ENCODE assay signal across 26 mouse cellular contexts in genomic region chr5:50031288-50031687, GRCm38 (mm10). TPM values are rescaled to one million over a fixed set of nuclear protein-coding genes. Genes with fewer than 3 reads are reported as not detected.
A peak's percentile ranks its signal among the peaks of the same experiment; 100 is the strongest.
DNase-seq lines count a peak whose midpoint lies in the region; ATAC-seq and TF ChIP-seq lines count a peak whose summit lies in the region.
"Had no signal": no experiment of that assay in that cellular context is flagged by ENCODE, and none has a peak within 500 bp of the region (broad histone marks: within the 10 kb centered on the region; RNA-seq: fewer than 3 reads in every experiment).

No protein-coding gene starts in this region.

- H3K9ac ChIP-seq in intestine, embryonic 14.5 days (ENCODE audit: low read length): no peak overlapping the region
- no peak overlapping the region for H3K9ac ChIP-seq in intestine, embryonic 15.5 days
- no peak overlapping the region for H3K9ac ChIP-seq in kidney, postnatal 0 days (ENCODE audit: low read depth, low read length)
- H3K9ac ChIP-seq in intestine, embryonic 16.5 days (ENCODE audit: low read depth, low read length): no peak overlapping the region
- H3K9ac ChIP-seq: embryonic facial prominence, embryonic 13.5 days; hindbrain, embryonic 12.5 days; limb, embryonic 12.5 days; liver, embryonic 13.5 days; midbrain, embryonic 13.5 days; neural tube, embryonic 13.5 days had no signal

- H3K4me2 ChIP-seq in intestine, embryonic 14.5 days (ENCODE audit: low read length): no peak overlapping the region
- no peak overlapping the region for H3K4me2 ChIP-seq in intestine, embryonic 15.5 days (replicated peaks)
- no peak overlapping the region for H3K4me2 ChIP-seq in kidney, postnatal 0 days (ENCODE audit: low read length)
- H3K4me2 ChIP-seq in intestine, embryonic 16.5 days (ENCODE audit: low read depth, low read length): no peak overlapping the region
- H3K4me2 ChIP-seq: embryonic facial prominence, embryonic 13.5 days; hindbrain, embryonic 12.5 days; limb, embryonic 12.5 days; liver, embryonic 13.5 days; midbrain, embryonic 13.5 days; neural tube, embryonic 13.5 days had no signal

- no peak overlapping the region for H3K4me3 ChIP-seq in intestine, embryonic 14.5 days (ENCODE audit: low read depth, low read length)
- no peak overlapping the region for H3K4me3 ChIP-seq in intestine, embryonic 15.5 days (replicated peaks)
- H3K4me3 ChIP-seq in kidney, postnatal 0 days (replicated peaks; ENCODE audit: low read depth, low read length): no peak overlapping the region
- H3K4me3 ChIP-seq in intestine, embryonic 16.5 days (ENCODE audit: low read length): no peak overlapping the region
- H3K4me3 ChIP-seq in small intestine, adult 2 months (ENCODE audit: low read depth, low read length): no peak overlapping the region
- H3K4me3 ChIP-seq: embryonic facial prominence, embryonic 13.5 days; forebrain, embryonic 10.5 days; heart, embryonic 10.5 days; hindbrain, embryonic 12.5 days; limb, embryonic 12.5 days; liver, embryonic 13.5 days; midbrain, embryonic 13.5 days; neural tube, embryonic 13.5 days had no signal

- no peak for ATAC-seq in intestine, embryonic 14.5 days (replicated peaks; ENCODE audit: low FRiP score, low TSS enrichment, low read depth)
- no peak for ATAC-seq in intestine, embryonic 15.5 days
- ATAC-seq in kidney, postnatal 0 days (replicated peaks; ENCODE audit: low FRiP score, low read depth): no peak
- peak; percentile 31; the same call in 1 of the 2 replicates for ATAC-seq in intestine, embryonic 16.5 days
- ATAC-seq: forebrain, embryonic 16.5 days; lung, postnatal 0 days had no signal

- no peaks in the 10 kb centered on the region for H3K36me3 ChIP-seq in intestine, embryonic 14.5 days (ENCODE audit: control insufficient read depth, insufficient read depth, low read length)
- H3K36me3 ChIP-seq in intestine, embryonic 15.5 days: no peaks in the 10 kb centered on the region
- H3K36me3 ChIP-seq in kidney, postnatal 0 days (ENCODE audit: insufficient read depth, low read length): no peaks in the 10 kb centered on the region
- no peaks in the 10 kb centered on the region for H3K36me3 ChIP-seq in intestine, embryonic 16.5 days (ENCODE audit: control insufficient read depth, insufficient read depth, low read length)
- H3K36me3 ChIP-seq in small intestine, adult 2 months (ENCODE audit: control insufficient read depth, insufficient read depth, low read length): no peaks in the 10 kb centered on the region
- H3K36me3 ChIP-seq: embryonic facial prominence, embryonic 13.5 days; heart, embryonic 10.5 days; hindbrain, embryonic 12.5 days; limb, embryonic 12.5 days; liver, embryonic 13.5 days; midbrain, embryonic 13.5 days; neural tube, embryonic 13.5 days had no signal

- H3K4me1 ChIP-seq in intestine, embryonic 14.5 days (replicated peaks; ENCODE audit: control insufficient read depth, insufficient read depth, low read length): peaks cover 30% of the 10 kb centered on the region
- H3K4me1 ChIP-seq in intestine, embryonic 15.5 days (replicated peaks): peaks cover 36% of the 10 kb centered on the region
- H3K4me1 ChIP-seq in kidney, postnatal 0 days (replicated peaks; ENCODE audit: insufficient read depth, low read length): peaks cover 45% of the 10 kb centered on the region
- H3K4me1 ChIP-seq in intestine, embryonic 16.5 days (ENCODE audit: control insufficient read depth, insufficient read depth, low read length): peaks cover 36% of the 10 kb centered on the region
- H3K4me1 ChIP-seq in small intestine, adult 2 months (ENCODE audit: control insufficient read depth, insufficient read depth, insufficient read length, low read length): peaks cover 11% of the 10 kb centered on the region; the same call in 1 of the 2 replicates

- no peaks in the 10 kb centered on the region for H3K27me3 ChIP-seq in intestine, embryonic 14.5 days (replicated peaks; ENCODE audit: control insufficient read depth, insufficient read depth, low read length)
- no peaks in the 10 kb centered on the region for H3K27me3 ChIP-seq in intestine, embryonic 15.5 days (replicated peaks)
- H3K27me3 ChIP-seq in kidney, postnatal 0 days (ENCODE audit: insufficient read depth, low read length): no peaks in the 10 kb centered on the region
- H3K27me3 ChIP-seq in intestine, embryonic 16.5 days (replicated peaks; ENCODE audit: control insufficient read depth, insufficient read depth, low read length): no peaks in the 10 kb centered on the region
- H3K27me3 ChIP-seq in small intestine, adult 2 months (ENCODE audit: control insufficient read depth, insufficient read depth, low read length): no peaks in the 10 kb centered on the region
- H3K27me3 ChIP-seq: embryonic facial prominence, embryonic 13.5 days; hindbrain, embryonic 12.5 days; limb, embryonic 12.5 days; liver, embryonic 13.5 days; midbrain, embryonic 13.5 days; neural tube, embryonic 13.5 days had no signal

- no peak for TF ChIP-seq CTCF in kidney, postnatal 0 days (IDR thresholded peaks at IDR 0.05; ENCODE audit: low read depth)
- no peak for TF ChIP-seq CTCF in small intestine, adult 2 months (IDR thresholded peaks at IDR 0.05; ENCODE audit: extremely low read depth, insufficient read length, insufficient replicate concordance, low read depth, low read length)

- 92% methylated on average over 6 of the region's 6 CpGs for WGBS in intestine, embryonic 14.5 days
- WGBS in intestine, embryonic 15.5 days: 88% methylated on average over 6 of the region's 6 CpGs
- WGBS in kidney, postnatal 0 days: 66% methylated on average over 6 of the region's 6 CpGs
- WGBS in intestine, embryonic 16.5 days: 85% methylated on average over 6 of the region's 6 CpGs
- 38% methylated on average over 6 of the region's 6 CpGs for WGBS in small intestine, adult 2 months

- TF ChIP-seq POLR2A in small intestine, adult 2 months (IDR thresholded peaks at IDR 0.05; ENCODE audit: low read depth, low read length): no peak

- peak; percentile 10 for DNase-seq in intestine, embryonic 14.5 days (ENCODE audit: low spot score)
- no peak for DNase-seq in kidney, postnatal 0 days (ENCODE audit: low spot score)
- no peak for DNase-seq in kidney, adult 11 months
- no peak for DNase-seq in lung, postnatal 14 days
- DNase-seq: adrenal gland, postnatal 14 days; cerebellum, adult 11 months; cerebellum, postnatal 10 days; gastrocnemius, postnatal 10 days; heart, postnatal 36 days; liver, embryonic 13.5 days; lung, adult 18-20 months; right cerebral cortex, postnatal 4 days; thymus, postnatal 4 days had no signal

- H3K9me3 ChIP-seq in intestine, embryonic 14.5 days (ENCODE audit: control insufficient read depth, low read length): no peaks in the 10 kb centered on the region
- H3K9me3 ChIP-seq in intestine, embryonic 15.5 days: no peaks in the 10 kb centered on the region
- H3K9me3 ChIP-seq in kidney, postnatal 0 days (replicated peaks; ENCODE audit: low read length): no peaks in the 10 kb centered on the region
- no peaks in the 10 kb centered on the region for H3K9me3 ChIP-seq in intestine, embryonic 16.5 days (ENCODE audit: control insufficient read depth, low read length)
- H3K9me3 ChIP-seq: embryonic facial prominence, embryonic 13.5 days; forebrain, embryonic 10.5 days; heart, embryonic 10.5 days; hindbrain, embryonic 12.5 days; limb, embryonic 12.5 days; liver, embryonic 13.5 days; midbrain, embryonic 13.5 days; neural tube, embryonic 13.5 days had no signal

- no peak overlapping the region for H3K27ac ChIP-seq in intestine, embryonic 14.5 days (ENCODE audit: low read depth)
- H3K27ac ChIP-seq in intestine, embryonic 15.5 days: no peak overlapping the region
- H3K27ac ChIP-seq in kidney, postnatal 0 days: peak overlapping the region; percentile 56
- H3K27ac ChIP-seq in intestine, embryonic 16.5 days (ENCODE audit: low read length): no peak overlapping the region
- H3K27ac ChIP-seq in small intestine, adult 2 months (ENCODE audit: insufficient read depth, low read depth, low read length): 0 out of 2 replicates have a peak overlapping the region, but pooled peaks have one; percentile 29
- H3K27ac ChIP-seq: embryonic facial prominence, embryonic 13.5 days; forebrain, embryonic 10.5 days; heart, embryonic 10.5 days; hindbrain, embryonic 12.5 days; limb, embryonic 12.5 days; liver, embryonic 13.5 days; macrophage; midbrain, embryonic 13.5 days; neural tube, embryonic 13.5 days had no signal

RNA-seq across cellular contexts. Expression of gene Adgra3, which starts 27.5 kb away (rescaled TPM):
- polyA plus RNA-seq in intestine, embryonic 14.5 days (2014; fragmentation: Nextera tagmentation; extraction: Ambion mirVana): 32.8 and 34.9 TPM in 2 replicates
- polyA plus RNA-seq in intestine, embryonic 15.5 days (2015; fragmentation: Nextera tagmentation; extraction: Ambion mirVana): 19.3 and 19.4 TPM in 2 replicates
- polyA plus RNA-seq in kidney, postnatal 0 days (2015; fragmentation: Nextera tagmentation; extraction: Ambion mirVana): 33.2 and 36.7 TPM in 2 replicates
- 4.5 and 6.6 TPM in 2 replicates for polyA plus RNA-seq in intestine, embryonic 16.5 days (2015; fragmentation: Nextera tagmentation; extraction: Ambion mirVana)
- 11.0 and 18.2 TPM in 2 replicates for polyA plus RNA-seq in small intestine, adult 2 months (2012; rRNA removed)

Comparison
In these comparisons a context has a peak if more than half of its experiments do, and no peak if none do; other contexts are left out.
1. H3K27ac ChIP-seq: peak in kidney, postnatal 0 days (single experiment) and small intestine, adult 2 months (single experiment); none in intestine, embryonic 14.5 days (single experiment), intestine, embryonic 15.5 days (single experiment) and intestine, embryonic 16.5 days (single experiment).